ENCODE assay signal across 27 mouse cellular contexts in genomic region chr16:63633748-63634166, GRCm38 (mm10).
A peak's percentile ranks its signal among the peaks of the same experiment; 100 is the strongest.
DNase-seq lines count a peak whose midpoint lies in the region; ATAC-seq and TF ChIP-seq lines count a peak whose summit lies in the region.
"Had no signal": no experiment of that assay in that cellular context is flagged by ENCODE, and none has a peak within 500 bp of the region (broad histone marks: within the 10 kb centered on the region; RNA-seq: fewer than 3 reads in every experiment).

No protein-coding gene starts in this region.

- no peak for TF ChIP-seq EP300 in stomach, postnatal 0 days (optimal IDR thresholded peaks at IDR 0.05)

- H3K9me3 ChIP-seq in stomach, postnatal 0 days (ENCODE audit: control insufficient read depth, low read length) = no peaks in the 10 kb centered on the region
- H3K9me3 ChIP-seq: embryonic facial prominence, embryonic 13.5 days; heart, embryonic 13.5 days; hindbrain, embryonic 12.5 days; limb, embryonic 15.5 days; midbrain, embryonic 12.5 days had no signal

- H3K4me1 ChIP-seq in stomach, postnatal 0 days (replicated peaks; ENCODE audit: control insufficient read depth, insufficient read depth) = no peaks in the 10 kb centered on the region
- H3K4me1 ChIP-seq: embryonic facial prominence, embryonic 13.5 days; hindbrain, embryonic 12.5 days; limb, embryonic 15.5 days had no signal

- no peak overlapping the region for H3K9ac ChIP-seq in stomach, postnatal 0 days (ENCODE audit: low read length)
- H3K9ac ChIP-seq: embryonic facial prominence, embryonic 13.5 days; heart, embryonic 13.5 days; hindbrain, embryonic 12.5 days; limb, embryonic 15.5 days; liver, embryonic 14.5 days; lung, embryonic 14.5 days; midbrain, embryonic 12.5 days had no signal

- no peak for DNase-seq in frontal cortex, postnatal 14 days (ENCODE audit: low spot score in 2 of 2)
- peak; percentile 83 for DNase-seq in cerebellum, adult 11-12 months
- peak; percentile 85 for DNase-seq in cerebellum, adult 9-10 months
- no peak for DNase-seq in right cerebral cortex, postnatal 25 days
- no peak for DNase-seq in adrenal gland, postnatal 14 days
- DNase-seq in stomach, postnatal 0 days (ENCODE audit: low spot score) = no peak
- DNase-seq: adrenal gland, adult 2 months; embryo, embryonic 11 days; gastrocnemius, postnatal 10 days; heart, adult 18-20 months; heart, postnatal 14 days; kidney, adult 2 months; layer of hippocampus, adult 9-11 months; left cerebral cortex, postnatal 4 days; lung, embryonic 14.5 days; right cerebral cortex, postnatal 14 days; spleen, adult 18-20 months had no signal

- no peaks in the 10 kb centered on the region for H3K27me3 ChIP-seq in stomach, postnatal 0 days (ENCODE audit: control insufficient read depth, insufficient read depth, low read length)
- H3K27me3 ChIP-seq: embryonic facial prominence, embryonic 13.5 days; heart, embryonic 13.5 days; hindbrain, embryonic 12.5 days; limb, embryonic 15.5 days; midbrain, embryonic 12.5 days had no signal

- no peaks in the 10 kb centered on the region for H3K36me3 ChIP-seq in stomach, postnatal 0 days (ENCODE audit: control insufficient read depth, insufficient read depth, low read length)
- H3K36me3 ChIP-seq: embryonic facial prominence, embryonic 13.5 days; heart, embryonic 13.5 days; hindbrain, embryonic 12.5 days; limb, embryonic 15.5 days; midbrain, embryonic 12.5 days had no signal

- 88% methylated on average over 5 of the region's 5 CpGs for WGBS in stomach, postnatal 0 days

- no peak for TF ChIP-seq CTCF in stomach, postnatal 0 days (IDR thresholded peaks at IDR 0.05; ENCODE audit: low read depth)

- H3K27ac ChIP-seq in stomach, postnatal 0 days (replicated peaks) = no peak overlapping the region
- H3K27ac ChIP-seq: embryonic facial prominence, embryonic 13.5 days; heart, embryonic 13.5 days; hindbrain, embryonic 12.5 days; kidney, postnatal 0 days; limb, embryonic 15.5 days; liver, embryonic 14.5 days; midbrain, embryonic 12.5 days had no signal

- peak; percentile 31; the same call in 1 of the 2 replicates for ATAC-seq in frontal cortex, adult (ENCODE audit: low TSS enrichment)
- no peak for ATAC-seq in stomach, postnatal 0 days (ENCODE audit: low FRiP score, low TSS enrichment)
- ATAC-seq: inflammation-experienced regulatory T-cells, adult 6 months had no signal

- no peak overlapping the region for H3K4me2 ChIP-seq in stomach, postnatal 0 days (replicated peaks; ENCODE audit: low read depth)
- H3K4me2 ChIP-seq: embryonic facial prominence, embryonic 13.5 days; heart, embryonic 13.5 days; hindbrain, embryonic 12.5 days; limb, embryonic 15.5 days; lung, embryonic 14.5 days; midbrain, embryonic 12.5 days had no signal

- H3K4me3 ChIP-seq in stomach, postnatal 0 days (ENCODE audit: low read depth, low read length) = no peak overlapping the region
- H3K4me3 ChIP-seq: embryonic facial prominence, embryonic 13.5 days; erythroblast, embryonic 14.5 days; heart, embryonic 13.5 days; hindbrain, embryonic 12.5 days; limb, embryonic 15.5 days; midbrain, embryonic 12.5 days had no signal

Comparison
In these comparisons a context has a peak if more than half of its experiments do, and no peak if none do; other contexts are left out.
1. DNase-seq: peak in cerebellum, adult 11-12 months (single experiment) and cerebellum, adult 9-10 months (single experiment); none in frontal cortex, postnatal 14 days (0 of 2), right cerebral cortex, postnatal 25 days (single experiment), adrenal gland, postnatal 14 days (single experiment) and stomach, postnatal 0 days (single experiment).